Mouse (Mus musculus) stomach, embryonic 16.5 days (tissue): ENCODE measurements at regions not wholly inside any gene's neighbourhood (a gene's known extent, or its start where the extent isn't known, plus 50 kb on each side); places are given as distances from the start of the nearest gene placed in this dataset.

Experiments
- ATAC-seq: fragments of 200-750 bp; cut with Nextera tagmentation; 2 replicates; pipeline ENCODE4 v1.8.0; 2017; ENCODE audit warnings: moderate number of reproducible peaks, moderate TSS enrichment; ENCODE audit not compliant: insufficient read depth, low FRiP score
- H3K27ac ChIP-seq: fragments of 300-500 bp; sonication (generic); 2 replicates; pipeline ENCODE4 v1.5.1; 2014; ENCODE audit warnings: low read length
- H3K27me3 ChIP-seq: fragments of 300-500 bp; sonication (generic); 2 replicates; pipeline ENCODE4 v1.6.1; 2014; ENCODE audit warnings: low read length, control low read depth, mixed read lengths; ENCODE audit not compliant: control insufficient read depth, insufficient read depth
- H3K36me3 ChIP-seq: fragments of 300-500 bp; sonication (generic); 2 replicates; pipeline ENCODE4 v1.6.1; 2014; ENCODE audit warnings: low read length; ENCODE audit not compliant: control insufficient read depth, insufficient read depth
- H3K4me1 ChIP-seq: fragments of 300-500 bp; sonication (generic); 2 replicates; pipeline ENCODE4 v1.6.1; 2014; ENCODE audit warnings: low read length, control low read depth, mixed read lengths; ENCODE audit not compliant: control insufficient read depth, insufficient read depth
- H3K4me2 ChIP-seq: fragments of 300-500 bp; sonication (generic); 2 replicates; pipeline ENCODE4 v1.6.1; 2014; ENCODE audit warnings: low read depth, low read length, mixed read lengths
- H3K4me3 ChIP-seq: fragments of 300-500 bp; sonication (generic); replicated peaks from 2 replicates; pipeline ENCODE4 v1.5.1; 2014; ENCODE audit warnings: mild to moderate bottlenecking, low read length
- H3K9ac ChIP-seq: fragments of 300-500 bp; sonication (generic); 2 replicates; pipeline ENCODE4 v1.6.1; 2014; ENCODE audit warnings: low read length
- H3K9me3 ChIP-seq: fragments of 300-500 bp; sonication (generic); replicated peaks from 2 replicates; pipeline ENCODE4 v1.6.1; 2016; ENCODE audit warnings: low read length, control low read depth; ENCODE audit not compliant: control insufficient read depth
- WGBS: fragments of 180-500 bp; shearing (Covaris S2); extraction: QIAGEN DNeasy Blood & Tissue Kit; methylation state at CpG from one replicate; pipeline ENCODE4 v1.1.7; 2014; 5-methylcytosine and 5-hydroxymethylcytosine counted together

GRCm38 (mm10) chr3:9938651-9939050, 149.3 kb upstream of the Gm9833 start:
- no peak overlapping the region for H3K4me2 ChIP-seq
- no peaks in the 10 kb centered on the region for H3K4me1 ChIP-seq
- no peak for ATAC-seq
- no peaks in the 10 kb centered on the region for H3K36me3 ChIP-seq
- H3K27ac ChIP-seq = no peak overlapping the region
- H3K9ac ChIP-seq = no peak overlapping the region
- no peaks in the 10 kb centered on the region for H3K9me3 ChIP-seq
- 74% methylated on average over 1 of the region's 1 CpGs for WGBS
- no peak overlapping the region for H3K4me3 ChIP-seq
- H3K27me3 ChIP-seq = no peaks in the 10 kb centered on the region

- Histone ChIP-seq H3K4me2 (no peak overlapping the region), H3K36me3 (no peaks in the 10 kb centered on the region), H3K9ac (no peak overlapping the region), H3K4me1 (no peaks in the 10 kb centered on the region), H3K4me3 (no peak overlapping the region), H3K27me3 (no peaks in the 10 kb centered on the region), H3K9me3 (no peaks in the 10 kb centered on the region), H3K27ac (no peak overlapping the region)
- WGBS = 82% methylated on average over 5 of the region's 5 CpGs
- ATAC-seq = no peak
Observed at GRCm38 (mm10) chr3:9942631-9943030, 145.3 kb upstream of the Gm9833 start.

GRCm38 (mm10) chr3:9947357-9948065, 140.4 kb upstream of the Gm9833 start:
- ATAC-seq = peak; percentile 86
- WGBS = 54% methylated on average over 11 of the region's 11 CpGs
- H3K9ac ChIP-seq = no peak overlapping the region

GRCm38 (mm10) chr3:9948114-9948513, 139.8 kb upstream of the Gm9833 start:
- Histone ChIP-seq H3K36me3 (no peaks in the 10 kb centered on the region), H3K27ac (no peak overlapping the region), H3K4me3 (no peak overlapping the region), H3K9me3 (no peaks in the 10 kb centered on the region), H3K4me1 (no peaks in the 10 kb centered on the region), H3K9ac (no peak overlapping the region), H3K4me2 (no peak overlapping the region), H3K27me3 (no peaks in the 10 kb centered on the region)
- 79% methylated on average over 7 of the region's 7 CpGs for WGBS
- ATAC-seq = no peak

More at GRCm38 (mm10) chr3:9947357-9948065, 140.4 kb upstream of the Gm9833 start:
- Histone ChIP-seq H3K36me3 (no peaks in the 10 kb centered on the region), H3K27me3 (no peaks in the 10 kb centered on the region), H3K4me3 (no peak overlapping the region), H3K27ac (no peak overlapping the region), H3K4me2 (peak overlapping the region; percentile 27; the same call in 1 of the 2 replicates), H3K9me3 (no peaks in the 10 kb centered on the region), H3K4me1 (no peaks in the 10 kb centered on the region)

GRCm38 (mm10) chr3:9957870-9958269, 130.0 kb upstream of the Gm9833 start:
- no peaks in the 10 kb centered on the region for H3K36me3 ChIP-seq
- no peak overlapping the region for H3K9ac ChIP-seq
- H3K27ac ChIP-seq = no peak overlapping the region
- H3K27me3 ChIP-seq = no peaks in the 10 kb centered on the region
- no peak overlapping the region for H3K4me3 ChIP-seq
- 84% methylated on average over 3 of the region's 3 CpGs for WGBS
- H3K4me1 ChIP-seq = no peaks in the 10 kb centered on the region
- ATAC-seq = no peak
- H3K9me3 ChIP-seq = no peaks in the 10 kb centered on the region
- no peak overlapping the region for H3K4me2 ChIP-seq

- 91% methylated on average over 37 of the region's 37 CpGs for WGBS
- no peak overlapping the region for H3K27ac ChIP-seq
Observed at GRCm38 (mm10) chr3:9959716-9960661, 127.9 kb upstream of the Gm9833 start.

GRCm38 (mm10) chr3:9960696-9961095, 127.2 kb upstream of the Gm9833 start:
- Histone ChIP-seq H3K4me1 (no peaks in the 10 kb centered on the region), H3K9me3 (no peaks in the 10 kb centered on the region), H3K27me3 (no peaks in the 10 kb centered on the region), H3K4me2 (no peak overlapping the region), H3K27ac (no peak overlapping the region), H3K9ac (no peak overlapping the region), H3K36me3 (no peaks in the 10 kb centered on the region), H3K4me3 (no peak overlapping the region)
- no peak for ATAC-seq
- WGBS = 48% methylated on average over 7 of the region's 7 CpGs

More at GRCm38 (mm10) chr3:9959716-9960661, 127.9 kb upstream of the Gm9833 start:
- Histone ChIP-seq H3K9me3 (no peaks in the 10 kb centered on the region), H3K4me2 (no peak overlapping the region), H3K36me3 (no peaks in the 10 kb centered on the region), H3K4me1 (no peaks in the 10 kb centered on the region), H3K9ac (no peak overlapping the region), H3K27me3 (no peaks in the 10 kb centered on the region), H3K4me3 (no peak overlapping the region)
- ATAC-seq = no peak
